Mouse (Mus musculus): ENCODE data around the gene Sult4a1. TPM values are rescaled to one million over a fixed set of nuclear protein-coding genes. Genes with fewer than 3 reads are reported as not detected.

The Sult4a1 gene
- polyA plus RNA-seq, 1 experiment from 2014 or later = 21.7 TPM

- no peak for ATAC-seq (ENCODE audit: low FRiP score)
- H3K27me3 ChIP-seq = peaks cover 51% of the 10 kb centered on the region
- peaks cover 5% of the 10 kb centered on the region for H3K9me3 ChIP-seq
- no peak overlapping the region for H3K4me2 ChIP-seq
- WGBS = 66% methylated on average over 4 of the region's 4 CpGs
- H3K36me3 ChIP-seq (replicated peaks) = no peaks in the 10 kb centered on the region
- H3K9ac ChIP-seq = no peak overlapping the region
- no peak overlapping the region for H3K4me3 ChIP-seq (replicated peaks)
- H3K27ac ChIP-seq = no peak overlapping the region
- peaks cover 24% of the 10 kb centered on the region for H3K4me1 ChIP-seq
These were observed 39.9 kb downstream of the Sult4a1 start for GRCm38 (mm10) chr15:84065701-84066100.

- Histone ChIP-seq H3K4me2 (peak within 1 kb of the TSS; percentile 77), H3K9ac (no peak within 1 kb of the TSS), H3K4me1 (peaks cover 21% of the 10 kb centered on the region), H3K27me3 (peaks cover 46% of the 10 kb centered on the region), H3K9me3 (peaks cover 5% of the 10 kb centered on the region), H3K4me3 (replicated peaks) (peak within 1 kb of the TSS; percentile 41), H3K27ac (no peak within 1 kb of the TSS), H3K36me3 (replicated peaks) (no peaks in the 10 kb centered on the region)
- peak; percentile 76 for ATAC-seq (ENCODE audit: low FRiP score)
- WGBS = 1% methylated on average over 29 of the region's 29 CpGs
These were observed 40.4 kb downstream of the Sult4a1 start, which contains the start of gene Efcab6 for GRCm38 (mm10) chr15:84065140-84065539. TSS of gene Efcab6 (minus strand) at chr15:84065379.

GRCm38 (mm10) chr15:84058841-84059240 is 46.7 kb downstream of the Sult4a1 start:
- WGBS = 88% methylated on average over 6 of the region's 6 CpGs
- ATAC-seq (ENCODE audit: low FRiP score) = no peak
- peaks cover under 1% of the 10 kb centered on the region; the same call in 1 of the 2 replicates for H3K4me1 ChIP-seq

GRCm38 (mm10) chr15:84056083-84056482 is 49.5 kb downstream of the Sult4a1 start:
- Histone ChIP-seq H3K4me3 (replicated peaks) (no peak overlapping the region), H3K27me3 (peaks cover 11% of the 10 kb centered on the region), H3K9ac (no peak overlapping the region), H3K4me1 (peaks cover 4% of the 10 kb centered on the region; the same call in 1 of the 2 replicates), H3K9me3 (no peaks in the 10 kb centered on the region), H3K4me2 (no peak overlapping the region), H3K27ac (no peak overlapping the region), H3K36me3 (replicated peaks) (no peaks in the 10 kb centered on the region)
- ATAC-seq (ENCODE audit: low FRiP score) = no peak
- WGBS = 75% methylated on average over 5 of the region's 5 CpGs

More at GRCm38 (mm10) chr15:84058841-84059240, 46.7 kb downstream of the Sult4a1 start:
- H3K9ac ChIP-seq = no peak overlapping the region
- no peaks in the 10 kb centered on the region for H3K36me3 ChIP-seq (replicated peaks)
- no peaks in the 10 kb centered on the region; the same call in 1 of the 2 replicates for H3K9me3 ChIP-seq
- H3K4me2 ChIP-seq = no peak overlapping the region
- no peak overlapping the region for H3K4me3 ChIP-seq (replicated peaks)
- peaks cover 13% of the 10 kb centered on the region for H3K27me3 ChIP-seq
- no peak overlapping the region for H3K27ac ChIP-seq

- Histone ChIP-seq H3K27me3 (peaks cover 11% of the 10 kb centered on the region), H3K27ac (no peak overlapping the region), H3K4me3 (replicated peaks) (no peak overlapping the region), H3K4me1 (peaks cover 4% of the 10 kb centered on the region; the same call in 1 of the 2 replicates), H3K4me2 (no peak overlapping the region), H3K36me3 (replicated peaks) (no peaks in the 10 kb centered on the region), H3K9ac (no peak overlapping the region), H3K9me3 (no peaks in the 10 kb centered on the region)
- peak; percentile 46; the same call in 1 of the 2 replicates for ATAC-seq (ENCODE audit: low FRiP score)
- 33% methylated on average over 9 of the region's 9 CpGs for WGBS
These were observed 51.7 kb downstream of the Sult4a1 start for GRCm38 (mm10) chr15:84053859-84054258.

- no peak for ATAC-seq (ENCODE audit: low FRiP score)
- no peak overlapping the region for H3K4me2 ChIP-seq
- no peak overlapping the region for H3K4me3 ChIP-seq (replicated peaks)
- no peaks in the 10 kb centered on the region for H3K36me3 ChIP-seq (replicated peaks)
- peaks cover 4% of the 10 kb centered on the region; the same call in 1 of the 2 replicates for H3K4me1 ChIP-seq
- peaks cover 11% of the 10 kb centered on the region for H3K27me3 ChIP-seq
- no peak overlapping the region for H3K27ac ChIP-seq
- WGBS = 96% methylated on average over 4 of the region's 4 CpGs
- H3K9ac ChIP-seq = no peak overlapping the region
- H3K9me3 ChIP-seq = no peaks in the 10 kb centered on the region
These were observed 52.3 kb downstream of the Sult4a1 start for GRCm38 (mm10) chr15:84053240-84053639.

GRCm38 (mm10) chr15:84052390-84052789 is 53.2 kb downstream of the Sult4a1 start:
- Histone ChIP-seq H3K9me3 (no peaks in the 10 kb centered on the region), H3K27ac (no peak overlapping the region), H3K9ac (no peak overlapping the region), H3K4me3 (replicated peaks) (no peak overlapping the region), H3K4me1 (peaks cover 4% of the 10 kb centered on the region; the same call in 1 of the 2 replicates), H3K4me2 (no peak overlapping the region), H3K36me3 (replicated peaks) (no peaks in the 10 kb centered on the region), H3K27me3 (peaks cover 11% of the 10 kb centered on the region)
- 75% methylated on average over 9 of the region's 9 CpGs for WGBS
- no peak for ATAC-seq (ENCODE audit: low FRiP score)

- Histone ChIP-seq H3K27ac (no peak overlapping the region), H3K4me1 (peaks cover 4% of the 10 kb centered on the region; the same call in 1 of the 2 replicates), H3K9me3 (peaks cover 2% of the 10 kb centered on the region; the same call in 1 of the 2 replicates), H3K9ac (no peak overlapping the region), H3K27me3 (peaks cover 5% of the 10 kb centered on the region), H3K4me3 (replicated peaks) (no peak overlapping the region), H3K36me3 (replicated peaks) (no peaks in the 10 kb centered on the region), H3K4me2 (no peak overlapping the region)
- WGBS = 66% methylated on average over 7 of the region's 7 CpGs
- no peak for ATAC-seq (ENCODE audit: low FRiP score)
These were observed 56.0 kb downstream of the Sult4a1 start for GRCm38 (mm10) chr15:84049570-84049969.

GRCm38 (mm10) chr15:84045562-84045961 is 60.0 kb downstream of the Sult4a1 start:
- Histone ChIP-seq H3K4me3 (replicated peaks) (no peak overlapping the region), H3K9ac (no peak overlapping the region), H3K4me2 (no peak overlapping the region), H3K9me3 (peaks cover 6% of the 10 kb centered on the region; the same call in 1 of the 2 replicates), H3K36me3 (replicated peaks) (no peaks in the 10 kb centered on the region), H3K27me3 (no peaks in the 10 kb centered on the region), H3K4me1 (no peaks in the 10 kb centered on the region), H3K27ac (no peak overlapping the region)
- WGBS = 92% methylated on average over 6 of the region's 6 CpGs
- ATAC-seq (ENCODE audit: low FRiP score) = no peak

- 91% methylated on average over 5 of the region's 5 CpGs for WGBS
- H3K9ac ChIP-seq = no peak overlapping the region
- H3K4me3 ChIP-seq (replicated peaks) = no peak overlapping the region
- no peak overlapping the region for H3K4me2 ChIP-seq
- no peaks in the 10 kb centered on the region for H3K4me1 ChIP-seq
- no peak for ATAC-seq (ENCODE audit: low FRiP score)
- no peaks in the 10 kb centered on the region for H3K36me3 ChIP-seq (replicated peaks)
- H3K27me3 ChIP-seq = no peaks in the 10 kb centered on the region
- no peak overlapping the region for H3K27ac ChIP-seq
- no peaks in the 10 kb centered on the region for H3K9me3 ChIP-seq
These were observed 68.5 kb downstream of the Sult4a1 start for GRCm38 (mm10) chr15:84037067-84037466.

Other genes starting within 250 kb of the Sult4a1 start
- gene Efcab6, start 40.4 kb downstream of the Sult4a1 start, polyA plus RNA-seq (2016; fragmentation: Nextera tagmentation; extraction: Ambion mirVana) = 0.58 and 1.3 TPM in 2 replicates
- gene Pnpla5, start 17.4 kb upstream of the Sult4a1 start, polyA plus RNA-seq (2016; fragmentation: Nextera tagmentation; extraction: Ambion mirVana) = not detected in 2 replicates
- 2.1 and 3.0 TPM in 2 replicates for gene Pnpla3, start 62.1 kb upstream of the Sult4a1 start, polyA plus RNA-seq (2016; fragmentation: Nextera tagmentation; extraction: Ambion mirVana)
- gene Samm50, start 86.5 kb upstream of the Sult4a1 start, polyA plus RNA-seq (2016; fragmentation: Nextera tagmentation; extraction: Ambion mirVana) = 94.9 and 95.9 TPM in 2 replicates
- 2.0 and 2.4 TPM in 2 replicates for gene Parvb, start 126.3 kb upstream of the Sult4a1 start, polyA plus RNA-seq (2016; fragmentation: Nextera tagmentation; extraction: Ambion mirVana)
- gene Parvg, start 218.3 kb upstream of the Sult4a1 start, polyA plus RNA-seq (2016; fragmentation: Nextera tagmentation; extraction: Ambion mirVana) = 0.60 and 0.61 TPM in 2 replicates

All from forebrain, embryonic 12.5 days (tissue).